Mouse (Mus musculus) kidney, adult 11 months (tissue): ENCODE data around the gene Kdm1b.

ENCODE experiments used
- DNase-seq: peaks from one replicate; pipeline ENCODE4 v3.0.0; 2022

Kdm1b gene

GRCm38 (mm10) chr13:47062756-47063155 lies 19.5 kb downstream of the Kdm1b start:
- DNase-seq, result no peak

GRCm38 (mm10) chr13:47063985-47064760 lies 20.9 kb downstream of the Kdm1b start:
- DNase-seq, result no peak

GRCm38 (mm10) chr13:47066516-47066915 lies 23.2 kb downstream of the Kdm1b start:
- no peak for DNase-seq

GRCm38 (mm10) chr13:47067001-47067400 lies 23.7 kb downstream of the Kdm1b start:
- no peak for DNase-seq

GRCm38 (mm10) chr13:47070329-47071080 lies 27.2 kb downstream of the Kdm1b start:
- DNase-seq, result no peak

- DNase-seq, result no peak
These were observed 28.6 kb downstream of the Kdm1b start for GRCm38 (mm10) chr13:47071871-47072270.

- DNase-seq, result no peak
These were observed 29.2 kb downstream of the Kdm1b start for GRCm38 (mm10) chr13:47072484-47072883.

GRCm38 (mm10) chr13:47076156-47076555 lies 32.9 kb downstream of the Kdm1b start:
- DNase-seq, result no peak

GRCm38 (mm10) chr13:47077367-47077766 lies 34.1 kb downstream of the Kdm1b start:
- DNase-seq, result no peak

- DNase-seq, result no peak
These were observed 35.5 kb downstream of the Kdm1b start for GRCm38 (mm10) chr13:47078799-47079198.

- no peak for DNase-seq
These were observed 37.7 kb downstream of the Kdm1b start for GRCm38 (mm10) chr13:47080905-47081505.

- no peak for DNase-seq
These were observed 45.1 kb downstream of the Kdm1b start for GRCm38 (mm10) chr13:47088433-47088832.

- no peak for DNase-seq
These were observed 46.0 kb downstream of the Kdm1b start for GRCm38 (mm10) chr13:47089271-47089670.

GRCm38 (mm10) chr13:47093791-47094190 lies 50.5 kb downstream of the Kdm1b start:
- no peak for DNase-seq

- no peak for DNase-seq
These were observed 53.3 kb downstream of the Kdm1b start for GRCm38 (mm10) chr13:47096591-47096990.

- no peak for DNase-seq
These were observed 56.0 kb downstream of the Kdm1b start for GRCm38 (mm10) chr13:47099265-47099664.

- no peak for DNase-seq
These were observed 57.3 kb downstream of the Kdm1b start for GRCm38 (mm10) chr13:47100587-47100986.

- DNase-seq, result no peak
These were observed 60.8 kb downstream of the Kdm1b start for GRCm38 (mm10) chr13:47104146-47104545.

- DNase-seq, result peak; percentile 13
These were observed 61.7 kb downstream of the Kdm1b start for GRCm38 (mm10) chr13:47104856-47105541.

GRCm38 (mm10) chr13:47105711-47106579 lies 62.6 kb downstream of the Kdm1b start, which contains the start of gene Dek:
Gene Dek, minus strand, starts transcription at chr13:47106201.
- peak; percentile 85 for DNase-seq

- DNase-seq, result no peak
These were observed 63.2 kb downstream of the Kdm1b start for GRCm38 (mm10) chr13:47106580-47106888.

- DNase-seq, result no peak
These were observed 65.9 kb downstream of the Kdm1b start for GRCm38 (mm10) chr13:47109239-47109638.
